Mouse (Mus musculus): ENCODE data around the gene Ppp1r12a. TPM values are rescaled to one million over a fixed set of nuclear protein-coding genes. Genes with fewer than 3 reads are reported as not detected.

The Ppp1r12a gene
- total RNA-seq, 2 experiments from 2014 or later, result 134 to 136 TPM

DNA sequence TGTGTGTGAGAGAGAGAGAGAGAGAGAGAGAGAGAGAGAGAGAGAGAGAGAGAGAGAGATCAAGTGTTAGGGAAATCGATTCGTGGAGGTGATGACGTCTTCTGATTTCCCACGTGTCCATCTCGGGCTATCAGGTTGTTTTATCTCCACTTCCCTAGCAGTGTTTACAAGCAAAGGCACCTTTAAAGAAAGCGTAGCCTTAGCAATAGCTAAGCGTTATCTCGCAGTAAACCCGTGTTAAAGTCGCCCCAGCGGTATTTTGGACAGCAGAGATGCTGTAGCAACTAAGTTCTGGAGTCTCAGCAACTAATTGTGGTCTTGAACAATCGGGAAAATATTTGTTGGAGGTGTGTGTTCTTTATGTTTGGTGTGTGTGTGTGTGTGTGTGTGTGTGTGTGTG, 171.6 kb downstream of the Ppp1r12a start:
- DNase-seq, result no peak

Other genes starting within 250 kb of the Ppp1r12a start
- gene Pawr, start 169.9 kb downstream of the Ppp1r12a start, total RNA-seq (2021), result 1 to 10 TPM; 2.1 to 2.4 TPM

Data from layer of hippocampus, postnatal 36 days (tissue).